Mouse (Mus musculus): ENCODE measurements around the gene Eef1g. TPM values are rescaled to one million over a fixed set of nuclear protein-coding genes. Genes with fewer than 3 reads are reported as not detected.

Gene Eef1g
- polyA plus RNA-seq (2012; rRNA removed) = 149 and 173 TPM in 2 replicates

GRCm38 (mm10) chr19:8966590-8967372 lies at the start of gene Eef1g:
Gene Eef1g, plus strand, starts transcription at chr19:8967041.

GRCm38 (mm10) chr19:8920073-8920736 lies 46.6 kb upstream of the Eef1g start, which contains the start of gene B3gat3:
Gene B3gat3, plus strand, starts transcription at chr19:8920374.

GRCm38 (mm10) chr19:8929224-8930088 lies 37.4 kb upstream of the Eef1g start, which contains the start of the genes Rom1 and Eml3:
Gene Rom1, minus strand, starts transcription at chr19:8929356.
Gene Eml3, plus strand, starts transcription at chr19:8929552.

GRCm38 (mm10) chr19:8941515-8942217 lies 25.2 kb upstream of the Eef1g start, which contains the start of gene Mta2:
Gene Mta2, plus strand, starts transcription at chr19:8941875.

GRCm38 (mm10) chr19:8953135-8954039 lies 13.5 kb upstream of the Eef1g start, which contains the start of gene Tut1:
Gene Tut1, plus strand, starts transcription at chr19:8953847.

GRCm38 (mm10) chr19:8989066-8989566 lies 22.3 kb downstream of the Eef1g start, which contains the start of gene Ahnak:
Gene Ahnak, plus strand, starts transcription at chr19:8989284.

Other genes with a start within 250 kb of the Eef1g start
- gene Slc3a2, start 243.7 kb upstream of the Eef1g start, polyA plus RNA-seq (2012; rRNA removed) = 69.0 and 73.7 TPM in 2 replicates
- gene Wdr74, start 231.2 kb upstream of the Eef1g start, polyA plus RNA-seq (2012; rRNA removed) = 23.6 and 26.8 TPM in 2 replicates
- gene 1700092M07Rik, start 226.3 kb upstream of the Eef1g start, polyA plus RNA-seq (2012; rRNA removed) = 0.14 and 0.22 TPM in 2 replicates
- 42.5 and 43.8 TPM in 2 replicates for gene Stx5a, start 225.6 kb upstream of the Eef1g start, polyA plus RNA-seq (2012; rRNA removed)
- gene Nxf1, start 210.0 kb upstream of the Eef1g start, polyA plus RNA-seq (2012; rRNA removed) = 66.5 and 71.8 TPM in 2 replicates
- gene Tmem223, start 196.0 kb upstream of the Eef1g start, polyA plus RNA-seq (2012; rRNA removed) = 50.0 and 53.2 TPM in 2 replicates
- 55.2 and 62.8 TPM in 2 replicates for gene Tmem179b, start 192.6 kb upstream of the Eef1g start, polyA plus RNA-seq (2012; rRNA removed)
- gene Taf6l, start 180.6 kb upstream of the Eef1g start, polyA plus RNA-seq (2012; rRNA removed) = 6.0 and 6.1 TPM in 2 replicates
- gene Polr2g, start 168.5 kb upstream of the Eef1g start, polyA plus RNA-seq (2012; rRNA removed) = 50.2 and 51.9 TPM in 2 replicates
- 0.63 and 0.78 TPM in 2 replicates for gene Zbtb3, start 164.5 kb upstream of the Eef1g start, polyA plus RNA-seq (2012; rRNA removed)
- gene Ttc9c, start 147.7 kb upstream of the Eef1g start, polyA plus RNA-seq (2012; rRNA removed) = 12.9 and 13.3 TPM in 2 replicates
- 26.5 and 29.8 TPM in 2 replicates for gene Hnrnpul2, start 147.0 kb upstream of the Eef1g start, polyA plus RNA-seq (2012; rRNA removed)
- gene AC129217.1, start 137.3 kb upstream of the Eef1g start, polyA plus RNA-seq (2012; rRNA removed) = 0.14 and 0.93 TPM in 2 replicates
- gene Bscl2, start 129.6 kb upstream of the Eef1g start, polyA plus RNA-seq (2012; rRNA removed) = 18.0 and 18.1 TPM in 2 replicates
- gene Gng3, start 127.8 kb upstream of the Eef1g start, polyA plus RNA-seq (2012; rRNA removed) = 0.04 and 0.06 TPM in 2 replicates
- 0.22 and 0.23 TPM in 2 replicates for gene Lrrn4cl, start 116.3 kb upstream of the Eef1g start, polyA plus RNA-seq (2012; rRNA removed)
- 63.3 and 71.1 TPM in 2 replicates for gene Ubxn1, start 95.5 kb upstream of the Eef1g start, polyA plus RNA-seq (2012; rRNA removed)
- 27.3 and 30.3 TPM in 2 replicates for gene Uqcc3, start 86.1 kb upstream of the Eef1g start, polyA plus RNA-seq (2012; rRNA removed)
- 2.1 and 2.2 TPM in 2 replicates for gene Lbhd1, start 83.3 kb upstream of the Eef1g start, polyA plus RNA-seq (2012; rRNA removed)
- not detected in 2 replicates for gene Gm49403, start 83.1 kb upstream of the Eef1g start, polyA plus RNA-seq (2012; rRNA removed)
- 30.7 and 31.4 TPM in 2 replicates for gene 1810009A15Rik, start 78.2 kb upstream of the Eef1g start, polyA plus RNA-seq (2012; rRNA removed)
- gene Gm49416, start 78.1 kb upstream of the Eef1g start, polyA plus RNA-seq (2012; rRNA removed) = not detected in 2 replicates
- gene Ints5, start 74.0 kb upstream of the Eef1g start, polyA plus RNA-seq (2012; rRNA removed) = 8.9 and 9.1 TPM in 2 replicates
- 72.8 and 81.9 TPM in 2 replicates for gene Ganab, start 69.0 kb upstream of the Eef1g start, polyA plus RNA-seq (2012; rRNA removed)
- 32.9 and 35.2 TPM in 2 replicates for gene B3gat3, start 46.7 kb upstream of the Eef1g start, polyA plus RNA-seq (2012; rRNA removed)
- gene Rom1, start 37.7 kb upstream of the Eef1g start, polyA plus RNA-seq (2012; rRNA removed) = 1.9 and 2.0 TPM in 2 replicates
- gene Eml3, start 37.5 kb upstream of the Eef1g start, polyA plus RNA-seq (2012; rRNA removed) = 9.6 and 11.4 TPM in 2 replicates
- 17.0 and 17.4 TPM in 2 replicates for gene Mta2, start 25.2 kb upstream of the Eef1g start, polyA plus RNA-seq (2012; rRNA removed)
- gene Tut1, start 13.2 kb upstream of the Eef1g start, polyA plus RNA-seq (2012; rRNA removed) = 8.7 and 9.0 TPM in 2 replicates
- gene Ahnak, start 22.2 kb downstream of the Eef1g start, polyA plus RNA-seq (2012; rRNA removed) = 2.0 TPM in 2 replicates
- not detected in 2 replicates for gene Scgb1a1, start 120.9 kb downstream of the Eef1g start, polyA plus RNA-seq (2012; rRNA removed)
- 1.9 TPM in 2 replicates for gene Asrgl1, start 168.6 kb downstream of the Eef1g start, polyA plus RNA-seq (2012; rRNA removed)

All from liver, embryonic 18 days (tissue).